Mouse (Mus musculus): ENCODE measurements around the gene Myo16.

- no peak for TF ChIP-seq POLR2A (IDR thresholded peaks at IDR 0.05; ENCODE audit: control insufficient read depth, low read depth, low read length)
- TF ChIP-seq CTCF (IDR thresholded peaks at IDR 0.05; ENCODE audit: control insufficient read depth, insufficient read depth, insufficient replicate concordance, low read depth, low read length) = no peak
Observed at GRCm38 (mm10) chr8:10489738-10490419, 336.2 kb downstream of the Myo16 start.

All from testis, adult 2 months (tissue).